Mouse (Mus musculus) thymus, adult 18-20 months (tissue): ENCODE data around the gene Bsnd.

Experiments
- DNase-seq, 2 experiments: peaks; one replicate each; pipeline ENCODE4 v3.0.0; 2022; ENCODE audit warnings: mixed read lengths in 2 of 2

Gene Bsnd

DNA sequence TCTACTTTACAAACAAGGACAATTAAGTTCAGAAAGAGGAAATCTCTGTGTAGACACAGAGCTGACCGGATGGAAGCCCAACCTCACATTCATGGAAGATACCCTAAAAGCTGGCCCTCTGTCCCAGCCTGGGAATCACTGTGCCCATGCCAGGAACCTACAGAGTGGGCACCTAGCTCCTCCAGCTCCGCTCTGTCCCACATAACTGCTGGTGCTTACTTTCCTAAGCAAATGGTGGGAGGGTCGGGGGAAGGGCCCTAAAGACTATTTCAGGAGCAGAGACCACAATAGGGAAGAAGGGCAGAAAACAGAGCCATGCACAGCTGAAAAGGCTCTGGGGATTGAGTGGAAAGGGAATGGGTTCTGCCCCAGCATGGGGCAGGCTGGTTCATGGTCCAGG is 11.5 kb downstream of the Bsnd start:
- no peak for DNase-seq

DNA sequence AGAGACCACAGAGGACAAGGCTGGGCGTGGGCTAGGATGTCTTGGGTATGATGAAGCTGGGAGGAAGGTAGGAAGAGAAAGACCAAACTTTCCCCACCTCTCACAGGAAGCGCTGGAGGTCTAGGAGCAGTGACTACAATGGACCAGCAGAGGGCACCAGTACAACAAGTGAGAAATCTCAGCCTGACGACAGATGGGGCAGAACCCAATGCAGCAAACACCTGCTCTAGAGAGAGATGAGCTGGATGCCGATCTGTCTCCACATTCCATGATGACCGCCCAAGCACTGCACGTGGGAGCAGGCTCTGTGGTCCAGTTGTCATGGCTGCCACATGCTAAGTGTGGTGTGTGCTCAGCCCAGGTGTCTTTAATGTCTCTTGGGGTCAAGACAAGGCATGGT is 17.8 kb downstream of the Bsnd start:
- peak in 1 of 2 experiments; percentile 14 for DNase-seq

DNA sequence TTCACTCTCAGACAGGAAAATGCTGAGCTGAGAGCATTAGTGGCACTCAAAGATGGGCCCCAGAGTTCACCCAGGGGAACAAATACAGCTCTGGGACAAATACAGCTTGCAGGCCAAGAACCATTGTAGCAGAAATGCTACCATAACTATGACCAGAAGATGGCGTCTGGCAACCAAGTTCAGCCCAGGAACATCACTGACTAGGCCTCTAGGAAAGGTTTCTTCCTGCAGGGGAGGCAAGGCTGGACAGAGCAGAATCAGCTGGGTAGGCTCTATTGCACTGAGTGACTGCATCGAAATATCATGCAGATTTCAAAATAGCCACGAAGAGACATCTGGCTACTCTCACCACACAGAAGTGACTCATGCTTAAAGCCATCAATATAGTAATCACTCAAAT is 19.7 kb downstream of the Bsnd start:
- DNase-seq, result no peak

DNA sequence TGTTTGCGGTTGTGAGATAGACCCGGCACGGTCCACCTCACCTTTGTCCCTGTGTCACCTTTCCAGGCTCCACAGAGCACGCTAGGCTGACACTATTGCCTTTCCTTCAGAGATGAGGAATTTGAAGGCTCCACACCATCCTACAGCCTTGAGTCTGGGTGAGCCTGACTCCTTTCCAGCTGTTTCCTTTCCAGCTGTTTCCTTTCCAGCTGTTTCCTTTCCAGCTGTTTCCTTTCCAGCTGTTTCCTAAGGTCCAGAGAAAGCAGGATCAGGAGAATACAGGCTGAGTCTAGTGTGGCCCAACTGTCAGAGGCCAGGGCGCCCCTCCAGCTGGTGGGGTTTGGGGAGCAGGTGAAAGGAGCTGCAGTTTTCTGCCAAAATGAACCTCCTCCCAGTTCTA is 21.2 kb downstream of the Bsnd start:
- no peak for DNase-seq

DNA sequence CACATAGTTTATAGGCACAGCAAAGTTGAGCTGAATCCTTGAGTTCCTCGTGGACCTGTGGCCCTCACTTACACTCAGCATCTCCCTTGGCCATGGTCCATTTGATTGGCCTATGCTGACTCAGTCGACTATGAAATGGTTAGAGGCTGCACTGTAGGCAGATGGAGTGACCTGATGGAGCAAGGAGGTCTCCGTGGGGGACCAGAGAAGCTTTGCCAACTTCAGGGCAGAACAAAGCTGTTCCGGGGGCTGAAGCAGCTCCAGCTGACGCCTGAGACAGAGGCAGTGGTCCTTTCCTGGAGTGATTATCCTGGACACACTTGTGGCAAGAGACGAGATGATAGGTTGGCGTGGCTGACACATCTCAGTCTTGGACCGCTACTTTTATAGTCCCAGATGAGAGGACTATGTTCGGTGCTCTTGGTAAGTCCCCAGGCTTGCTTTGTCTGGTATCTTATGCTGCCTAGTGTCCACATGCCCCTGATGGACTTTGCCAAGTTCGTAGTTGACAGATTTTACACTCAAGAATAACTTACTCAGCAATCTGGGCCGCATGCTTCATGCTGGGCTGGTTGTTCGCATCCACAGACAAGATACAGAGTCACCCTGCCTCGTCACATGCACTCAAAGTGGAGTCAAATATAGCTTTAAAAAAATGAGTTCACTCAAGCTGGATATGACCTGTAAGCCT is 24.5 kb downstream of the Bsnd start:
- DNase-seq, result no peak

DNA sequence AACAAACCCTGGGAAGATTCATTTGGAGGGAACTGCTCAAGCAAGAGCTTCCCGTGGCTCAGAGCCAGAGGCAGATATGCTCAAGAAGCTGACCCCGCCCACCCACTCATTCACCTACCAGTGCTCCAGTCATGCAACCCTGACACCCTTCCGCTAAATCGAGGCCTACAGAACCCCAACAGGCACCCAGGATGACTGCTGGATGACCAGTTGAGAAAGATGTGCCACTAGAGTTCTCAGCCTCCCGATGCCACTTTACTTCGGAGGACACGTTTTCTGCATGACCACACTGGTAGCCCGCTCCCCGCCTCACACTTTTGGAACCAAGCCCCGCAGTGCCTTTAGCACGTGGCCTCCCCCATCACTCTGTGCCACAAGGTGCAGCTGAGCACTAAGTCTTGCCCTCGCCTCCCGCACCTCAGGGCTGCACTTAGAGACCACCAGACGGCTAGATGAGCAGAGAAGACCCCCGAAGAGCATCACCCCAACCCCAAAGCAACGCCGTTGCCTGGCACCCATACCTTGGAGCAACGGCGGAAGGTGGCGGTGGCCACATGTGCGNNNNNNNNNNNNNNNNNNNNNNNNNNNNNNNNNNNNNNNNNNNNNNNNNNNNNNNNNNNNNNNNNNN is 28.8 kb downstream of the Bsnd start:
- DNase-seq, result no peak

DNA sequence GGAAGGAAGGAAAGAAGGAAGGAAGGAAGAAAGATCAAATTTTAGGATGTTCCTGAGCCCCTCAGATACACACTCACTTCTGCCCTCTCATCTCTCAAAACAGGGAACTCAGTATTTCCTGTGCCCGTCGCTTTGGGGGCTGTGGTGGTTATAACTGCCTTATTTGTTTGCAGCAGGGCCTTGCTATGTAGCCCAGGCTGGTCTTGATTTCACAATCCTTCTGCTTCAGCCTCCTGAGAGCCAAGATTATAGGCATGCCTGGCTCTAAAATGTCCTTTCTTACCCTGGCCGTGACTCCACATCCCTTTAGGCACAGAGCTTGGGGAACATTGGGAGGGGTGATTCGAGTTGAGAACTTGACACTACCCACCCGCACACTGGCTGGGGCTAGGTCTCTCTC is 29.6 kb downstream of the Bsnd start:
- DNase-seq, result no peak

DNA sequence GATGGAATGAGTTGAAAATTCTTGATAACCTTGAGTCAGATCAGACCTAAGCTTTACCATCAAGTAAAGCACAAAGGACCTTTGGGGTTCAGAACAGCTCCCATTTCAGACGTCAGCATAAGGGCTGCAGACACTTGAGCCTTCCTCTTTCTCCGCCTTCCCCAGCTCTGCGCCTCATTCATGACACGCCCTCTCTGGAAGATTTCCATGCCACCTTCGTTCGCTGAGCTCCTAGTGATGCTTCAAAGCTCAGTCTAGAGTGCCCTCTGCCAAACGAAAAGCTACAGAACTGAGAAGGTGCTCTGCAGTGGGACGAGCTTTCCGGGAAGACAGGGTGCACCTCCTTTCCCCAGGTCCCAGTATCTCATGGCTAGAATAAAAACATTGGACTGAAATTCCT is 30.1 kb downstream of the Bsnd start:
- no peak for DNase-seq

DNA sequence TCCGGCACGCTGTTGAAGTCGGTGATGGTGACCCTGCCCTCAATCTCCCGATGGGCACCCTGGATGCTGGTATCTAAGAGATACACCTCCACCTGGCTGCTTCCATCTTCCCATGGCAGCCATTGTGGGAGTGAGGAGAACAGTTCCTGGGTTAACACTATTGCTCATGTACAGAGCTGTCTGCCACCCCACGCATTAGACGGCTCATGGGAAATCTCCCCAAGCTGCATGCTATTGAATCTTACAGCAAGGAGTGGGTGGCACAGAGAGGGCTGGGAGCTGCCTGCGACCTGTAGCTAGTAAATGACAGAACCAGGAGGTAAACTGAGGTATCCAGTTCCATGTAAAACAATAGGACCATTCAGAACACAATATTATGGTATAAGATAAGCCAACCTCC is 37.5 kb downstream of the Bsnd start:
- DNase-seq, result no peak

DNA sequence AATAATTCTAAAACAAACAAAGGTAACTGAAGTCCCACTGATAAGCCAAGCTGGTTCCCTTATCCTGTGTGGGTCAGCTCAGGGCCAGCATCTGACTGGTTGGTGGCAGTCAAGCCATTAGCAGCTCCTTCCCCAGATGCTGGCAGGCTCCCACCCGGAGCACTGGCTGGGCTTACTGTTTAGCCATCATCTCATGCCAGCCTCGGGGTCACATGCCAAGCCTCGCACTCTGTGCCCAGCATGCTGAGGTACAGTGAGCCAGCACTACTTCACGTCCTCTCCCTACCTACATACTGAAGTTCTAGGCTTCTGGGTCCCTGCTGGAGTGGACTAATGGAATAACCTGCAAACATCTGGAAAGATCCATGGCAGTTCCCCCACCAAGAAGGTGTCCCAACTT is 38.6 kb downstream of the Bsnd start:
- DNase-seq, result no peak

DNA sequence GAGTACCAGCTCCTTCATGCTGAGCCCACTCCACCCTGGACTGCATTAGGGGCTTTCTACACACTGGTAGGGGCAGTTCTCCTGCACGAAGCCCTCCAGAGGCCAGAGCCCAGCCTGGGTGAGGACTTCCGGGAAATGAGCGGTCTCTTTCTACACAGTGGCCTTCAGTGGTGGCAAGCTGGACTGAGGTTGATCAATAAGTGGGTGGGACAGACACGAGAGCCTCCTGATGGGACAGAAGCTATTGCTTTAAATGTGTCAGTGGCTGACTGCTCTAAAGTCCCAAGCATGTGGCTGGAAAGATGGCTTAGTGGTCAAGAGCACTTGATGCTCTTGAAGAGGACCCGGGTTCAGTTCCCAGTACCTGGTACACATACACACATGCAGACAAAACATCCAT is 39.0 kb downstream of the Bsnd start:
- no peak for DNase-seq

DNA sequence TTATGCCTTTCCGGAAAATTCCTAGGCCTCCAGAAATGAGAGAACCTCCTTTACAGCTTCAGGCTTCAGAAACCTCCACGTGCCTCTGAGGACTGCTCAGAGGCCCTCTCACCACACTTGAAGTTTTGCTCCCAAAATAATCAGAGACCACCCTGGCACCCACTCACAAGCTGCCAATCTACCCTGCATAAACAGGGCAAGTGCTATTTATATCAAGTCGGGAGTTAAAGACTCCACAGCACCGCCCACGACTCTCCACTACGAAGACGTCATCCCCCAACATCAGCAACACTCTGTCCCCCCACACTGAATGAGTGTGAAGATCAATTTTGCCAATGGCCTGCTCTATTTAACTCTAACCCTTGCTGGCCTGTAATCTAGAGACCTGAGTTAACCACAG is 39.7 kb downstream of the Bsnd start:
- no peak for DNase-seq

DNA sequence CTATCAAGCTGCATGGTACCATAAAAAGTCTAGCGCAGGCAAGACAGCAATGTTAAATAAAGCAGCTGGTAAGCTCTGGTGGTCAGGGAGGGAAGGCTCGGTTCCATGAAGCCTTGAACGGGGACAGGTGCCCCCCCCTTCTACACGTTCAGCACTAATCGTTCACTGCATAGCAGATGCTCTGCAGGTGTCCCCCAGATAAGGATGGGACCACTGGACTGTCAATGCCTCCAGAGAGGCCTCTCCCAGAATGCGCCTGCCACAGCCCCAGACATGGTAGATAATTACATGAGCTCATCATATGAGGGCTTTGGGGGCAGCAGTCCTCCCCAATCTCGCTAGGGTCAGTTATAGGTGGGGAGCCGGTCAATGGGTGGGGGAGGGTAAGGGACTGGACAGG is 42.8 kb downstream of the Bsnd start:
- DNase-seq, result no peak

DNA sequence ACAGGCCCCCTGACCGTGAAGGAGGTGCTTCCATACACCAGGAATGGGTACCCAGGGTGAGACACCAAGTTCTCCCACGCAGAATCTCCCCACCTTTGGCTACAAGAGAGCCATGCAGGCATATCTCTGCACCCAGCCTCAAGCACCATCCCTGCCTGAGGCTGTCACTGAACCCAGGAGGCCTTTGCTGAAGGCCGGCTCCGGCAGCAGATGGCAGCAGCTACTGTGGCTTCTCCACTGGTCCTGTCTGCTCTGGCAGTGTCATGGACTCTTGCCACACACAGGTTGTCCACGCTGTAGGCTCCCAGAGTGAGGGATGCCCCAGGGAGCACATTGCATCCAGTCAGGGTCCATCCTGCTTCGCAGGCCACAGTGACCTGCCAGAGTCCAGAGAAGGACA is 48.9 kb downstream of the Bsnd start:
- DNase-seq, result no peak

DNA sequence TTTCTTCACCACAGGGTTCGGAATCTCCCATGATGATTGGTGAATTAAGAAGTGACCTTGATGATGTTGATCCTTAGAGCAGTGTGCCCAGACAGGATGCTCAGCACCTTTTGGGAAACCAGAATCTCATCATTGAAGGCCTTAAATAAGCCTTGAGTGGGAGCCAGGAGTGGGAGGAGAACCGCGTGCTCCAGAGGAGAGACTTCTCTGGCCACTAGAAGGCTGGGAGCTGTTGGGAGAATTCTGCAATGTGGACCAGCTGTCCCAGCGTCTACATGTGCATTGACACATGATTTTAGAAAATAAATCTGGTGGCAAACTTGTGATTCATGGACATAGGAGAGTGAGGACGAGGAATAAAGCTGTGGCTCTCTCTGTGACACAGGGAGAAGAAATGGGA is 53.3 kb downstream of the Bsnd start:
- no peak for DNase-seq

DNA sequence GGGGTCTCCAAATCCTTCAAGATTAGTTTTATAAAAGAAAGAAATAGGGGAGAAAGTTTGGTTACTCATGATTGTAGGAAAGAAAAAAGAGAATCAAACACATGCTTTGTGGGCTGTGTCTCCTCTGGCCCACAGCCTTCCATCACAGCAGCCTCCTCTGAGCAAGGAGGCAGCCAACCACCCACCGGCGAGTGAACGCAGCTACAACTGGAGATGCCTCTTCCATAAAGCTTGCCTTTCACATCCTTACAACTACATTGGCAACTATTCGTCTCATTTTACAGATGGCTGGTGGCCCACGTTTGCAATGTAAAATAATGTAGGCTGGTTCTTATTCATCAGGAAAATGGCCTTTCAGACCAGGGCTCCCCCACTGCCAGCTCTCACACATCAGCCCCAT is 54.9 kb downstream of the Bsnd start:
- no peak for DNase-seq

DNA sequence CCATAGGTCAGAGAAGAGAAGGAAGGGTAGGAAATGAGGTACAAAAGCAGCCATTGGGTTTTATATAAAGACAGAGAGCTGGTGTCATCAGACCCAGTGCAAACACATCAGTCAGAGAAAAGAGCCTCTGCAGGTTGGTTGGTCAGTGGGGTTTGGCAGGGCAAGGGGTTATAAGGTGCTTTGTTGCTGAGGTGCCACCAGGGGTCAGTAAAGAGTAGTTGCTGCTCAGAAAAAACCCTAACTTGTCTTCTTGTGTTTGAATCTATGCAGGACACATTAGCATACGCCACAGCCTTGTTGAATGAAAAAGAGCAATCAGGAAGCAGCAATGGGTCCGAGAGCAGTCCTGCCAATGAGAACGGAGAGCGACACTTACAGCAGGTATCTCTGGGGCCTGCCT is 55.6 kb downstream of the Bsnd start:
- DNase-seq, result no peak

DNA sequence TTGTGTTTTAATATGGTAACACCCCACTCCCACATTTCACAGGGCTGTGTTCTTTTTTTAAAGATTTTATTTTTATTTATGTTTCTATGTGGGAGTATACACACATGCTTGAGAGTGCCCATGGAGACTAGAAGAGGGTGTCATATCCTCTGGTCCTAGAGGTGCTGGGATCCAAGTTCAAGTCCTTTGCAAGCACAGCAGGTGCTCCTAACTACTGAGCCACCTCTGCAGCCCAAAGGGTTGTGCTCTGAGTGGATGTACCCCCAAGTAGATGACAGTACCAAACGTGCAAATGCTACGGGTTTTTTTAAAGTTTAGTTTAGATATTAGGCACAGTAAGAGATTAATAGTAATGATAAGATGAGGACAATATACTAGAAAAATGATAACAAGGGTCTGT is 56.7 kb downstream of the Bsnd start:
- no peak for DNase-seq
